Mouse (Mus musculus): Measurements from ENCODE around the gene Olfr456. TPM values are rescaled to one million over a fixed set of nuclear protein-coding genes. Genes with fewer than 3 reads are reported as not detected.

Gene Olfr456
- polyA plus RNA-seq, 1 experiment from 2014 or later: not detected

Other genes starting within 250 kb of the Olfr456 start
- 13.7 and 14.4 TPM in 2 replicates for gene Gstk1, start 241.3 kb downstream of the Olfr456 start, polyA plus RNA-seq (2015; fragmentation: Nextera tagmentation; extraction: Ambion mirVana)
- gene Tmem139, start 225.2 kb downstream of the Olfr456 start, polyA plus RNA-seq (2015; fragmentation: Nextera tagmentation; extraction: Ambion mirVana): 0.13 and 0.68 TPM in 2 replicates
- 27.1 and 35.9 TPM in 2 replicates for gene Casp2, start 222.2 kb downstream of the Olfr456 start, polyA plus RNA-seq (2015; fragmentation: Nextera tagmentation; extraction: Ambion mirVana)
- 1.1 and 1.2 TPM in 2 replicates for gene Clcn1, start 200.5 kb downstream of the Olfr456 start, polyA plus RNA-seq (2015; fragmentation: Nextera tagmentation; extraction: Ambion mirVana)
- gene Fam131b, start 162.6 kb downstream of the Olfr456 start, polyA plus RNA-seq (2015; fragmentation: Nextera tagmentation; extraction: Ambion mirVana): 6.9 and 8.2 TPM in 2 replicates
- 60.0 and 72.5 TPM in 2 replicates for gene Zyx, start 137.6 kb downstream of the Olfr456 start, polyA plus RNA-seq (2015; fragmentation: Nextera tagmentation; extraction: Ambion mirVana)
- 0.24 and 1.9 TPM in 2 replicates for gene Epha1, start 113.9 kb downstream of the Olfr456 start, polyA plus RNA-seq (2015; fragmentation: Nextera tagmentation; extraction: Ambion mirVana)
- not detected in 2 replicates for gene Tas2r143, start 87.0 kb downstream of the Olfr456 start, polyA plus RNA-seq (2015; fragmentation: Nextera tagmentation; extraction: Ambion mirVana)
- not detected in 2 replicates for gene Tas2r135, start 81.8 kb downstream of the Olfr456 start, polyA plus RNA-seq (2015; fragmentation: Nextera tagmentation; extraction: Ambion mirVana)
- gene Tas2r126, start 52.7 kb downstream of the Olfr456 start, polyA plus RNA-seq (2015; fragmentation: Nextera tagmentation; extraction: Ambion mirVana): 0.20 TPM in 1 of 2 replicates, not detected in the other
- gene Olfr458, start 22.0 kb downstream of the Olfr456 start, polyA plus RNA-seq (2015; fragmentation: Nextera tagmentation; extraction: Ambion mirVana): not detected in 2 replicates
- gene Olfr457, start 10.9 kb downstream of the Olfr456 start, polyA plus RNA-seq (2015; fragmentation: Nextera tagmentation; extraction: Ambion mirVana): not detected in 2 replicates
- gene Olfr455, start 60.4 kb upstream of the Olfr456 start, polyA plus RNA-seq (2015; fragmentation: Nextera tagmentation; extraction: Ambion mirVana): not detected in 2 replicates
- not detected in 2 replicates for gene Tcaf3, start 110.5 kb upstream of the Olfr456 start, polyA plus RNA-seq (2015; fragmentation: Nextera tagmentation; extraction: Ambion mirVana)
- 2.6 and 4.2 TPM in 2 replicates for gene Tcaf2, start 158.0 kb upstream of the Olfr456 start, polyA plus RNA-seq (2015; fragmentation: Nextera tagmentation; extraction: Ambion mirVana)
- 188 and 215 TPM in 2 replicates for gene Tcaf1, start 222.9 kb upstream of the Olfr456 start, polyA plus RNA-seq (2015; fragmentation: Nextera tagmentation; extraction: Ambion mirVana)